Mouse (Mus musculus) urinary bladder, adult 18-20 months (tissue): ENCODE measurements around the gene Gga1.

ENCODE experiments used
- DNase-seq, 2 experiments: peaks; one replicate each; pipeline ENCODE4 v3.0.0; 2022; ENCODE audit warnings: low spot score in 2 of 2, mixed read lengths in 2 of 2

Gene Gga1

GRCm38 (mm10) chr15:78913632-78914090, 36.7 kb downstream of the Gga1 start, which contains the start of gene Pdxp:
Gene Pdxp (plus strand): TSS chr15:78913919.
- DNase-seq = peak; percentile 73 to 87

- DNase-seq = no peak
Measured at GRCm38 (mm10) chr15:78914091-78914822, 37.3 kb downstream of the Gga1 start.

GRCm38 (mm10) chr15:78914823-78915659, 38.1 kb downstream of the Gga1 start:
- DNase-seq = no peak

DNA sequence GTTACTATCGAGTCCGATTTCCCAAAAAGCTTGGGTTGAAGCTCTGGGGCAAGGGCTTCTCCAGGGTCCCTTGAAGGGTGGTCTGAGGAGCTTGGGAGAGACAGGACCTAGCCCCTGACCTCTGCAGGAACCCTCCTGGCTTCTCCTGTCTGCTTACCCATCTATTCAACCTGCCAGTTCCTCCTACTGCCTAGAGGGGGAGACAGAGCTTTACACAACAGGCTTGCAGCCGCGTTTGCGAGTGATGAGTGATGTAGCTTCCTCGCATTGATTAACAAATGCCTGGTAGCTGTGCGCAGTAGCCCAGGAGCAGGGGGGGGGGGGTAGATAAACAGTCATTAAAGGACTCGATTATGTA, 38.6 kb downstream of the Gga1 start:
- no peak for DNase-seq

DNA sequence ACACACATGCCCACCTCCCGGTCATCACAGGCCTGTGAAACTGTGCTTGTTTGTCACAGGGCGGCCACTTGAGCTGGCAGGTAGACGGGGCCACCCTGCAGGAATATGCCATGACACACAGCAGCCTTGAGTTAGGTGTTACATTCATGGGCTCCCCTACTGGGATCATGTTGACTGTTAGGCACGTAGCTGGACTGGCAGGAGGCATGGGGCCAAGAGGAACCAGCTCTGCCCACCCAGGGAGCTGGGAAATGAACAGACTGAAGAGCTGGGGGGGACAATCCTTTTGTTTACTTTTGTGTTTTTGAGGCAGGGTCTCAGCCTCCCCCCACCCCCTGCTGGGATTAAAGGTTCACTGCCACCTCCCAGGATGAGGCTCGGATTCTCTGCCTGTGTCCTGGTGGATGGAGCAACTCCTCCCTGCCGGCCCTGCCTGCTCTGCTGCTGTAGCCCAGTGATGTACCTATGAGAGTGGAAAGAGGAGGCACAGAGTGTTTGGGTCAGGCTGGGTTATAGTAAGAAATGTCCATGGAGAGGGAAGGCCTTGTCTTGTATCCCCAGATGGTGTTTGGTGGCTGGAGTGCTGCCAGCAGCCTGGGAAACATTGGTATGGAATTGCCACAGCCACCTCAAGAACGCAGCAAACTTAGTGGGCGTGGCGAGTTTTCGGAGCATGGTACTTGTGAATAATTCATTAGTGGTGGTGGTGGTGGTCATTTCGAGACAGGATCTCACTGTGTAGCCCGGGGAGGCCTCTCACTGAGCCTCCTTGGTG, 39.2 kb downstream of the Gga1 start:
- DNase-seq = no peak

DNA sequence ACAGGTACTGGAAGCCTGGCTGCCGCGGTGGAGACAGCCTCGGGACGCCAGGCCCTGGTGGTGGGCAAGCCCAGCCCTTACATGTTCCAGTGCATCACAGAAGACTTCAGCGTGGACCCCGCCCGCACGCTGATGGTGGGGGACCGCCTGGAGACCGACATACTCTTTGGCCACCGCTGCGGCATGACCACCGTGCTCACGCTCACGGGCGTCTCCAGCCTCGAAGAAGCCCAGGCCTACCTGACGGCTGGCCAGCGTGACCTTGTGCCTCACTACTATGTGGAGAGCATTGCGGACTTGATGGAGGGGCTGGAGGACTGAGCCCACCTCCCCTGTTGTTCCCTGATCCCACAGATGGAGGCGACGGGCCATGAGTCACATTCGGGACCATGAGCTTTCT, 41.1 kb downstream of the Gga1 start:
- no peak for DNase-seq

- DNase-seq = no peak
Measured at GRCm38 (mm10) chr15:78919914-78920313, 42.9 kb downstream of the Gga1 start.

DNA sequence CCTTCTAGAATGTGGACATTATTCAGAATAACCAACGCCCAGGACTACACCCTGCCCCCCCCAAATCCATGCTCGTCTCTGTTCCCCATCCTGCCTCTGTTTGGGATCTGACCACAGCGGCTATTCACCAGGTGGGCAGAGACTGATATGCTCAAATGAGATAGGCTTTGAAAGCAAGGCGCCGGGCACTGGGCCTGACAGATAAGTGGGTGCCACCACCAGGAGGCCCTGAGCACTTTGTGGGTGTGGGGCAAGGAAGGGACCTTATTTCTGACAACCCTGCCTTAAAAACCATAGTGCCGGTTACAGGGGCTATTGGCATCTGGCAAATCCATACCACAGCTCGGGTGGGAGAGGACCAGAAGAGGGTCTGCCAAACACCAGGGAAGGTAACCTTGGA, 45.7 kb downstream of the Gga1 start:
- DNase-seq = no peak

- no peak for DNase-seq
Measured at GRCm38 (mm10) chr15:78923585-78923984, 46.6 kb downstream of the Gga1 start.

DNA sequence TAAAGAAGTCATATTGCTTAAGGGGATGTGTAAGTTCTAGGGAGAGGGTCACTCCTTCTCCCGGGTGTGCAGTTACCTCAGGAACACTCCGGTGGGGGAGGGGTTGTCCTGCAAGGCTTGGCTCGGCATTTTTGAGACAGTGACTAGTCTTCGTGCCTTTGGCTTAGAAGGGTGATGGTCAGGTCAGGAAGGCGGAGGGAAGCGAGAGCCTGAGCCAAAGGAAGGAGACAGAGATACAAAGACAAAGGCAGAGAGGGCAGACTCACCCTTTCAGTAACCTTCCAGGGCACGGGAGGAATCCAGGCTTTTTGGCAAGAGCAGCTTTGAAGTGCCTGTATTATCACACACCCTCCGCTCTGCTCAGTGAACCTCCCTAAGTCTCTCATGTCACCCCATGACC, 48.1 kb downstream of the Gga1 start:
- no peak for DNase-seq

- peak; percentile 63 to 83 for DNase-seq
Measured at GRCm38 (mm10) chr15:78926021-78926919, 49.3 kb downstream of the Gga1 start, which contains the start of gene Lgals1. Gene Lgals1 (plus strand): TSS chr15:78926725.

DNA sequence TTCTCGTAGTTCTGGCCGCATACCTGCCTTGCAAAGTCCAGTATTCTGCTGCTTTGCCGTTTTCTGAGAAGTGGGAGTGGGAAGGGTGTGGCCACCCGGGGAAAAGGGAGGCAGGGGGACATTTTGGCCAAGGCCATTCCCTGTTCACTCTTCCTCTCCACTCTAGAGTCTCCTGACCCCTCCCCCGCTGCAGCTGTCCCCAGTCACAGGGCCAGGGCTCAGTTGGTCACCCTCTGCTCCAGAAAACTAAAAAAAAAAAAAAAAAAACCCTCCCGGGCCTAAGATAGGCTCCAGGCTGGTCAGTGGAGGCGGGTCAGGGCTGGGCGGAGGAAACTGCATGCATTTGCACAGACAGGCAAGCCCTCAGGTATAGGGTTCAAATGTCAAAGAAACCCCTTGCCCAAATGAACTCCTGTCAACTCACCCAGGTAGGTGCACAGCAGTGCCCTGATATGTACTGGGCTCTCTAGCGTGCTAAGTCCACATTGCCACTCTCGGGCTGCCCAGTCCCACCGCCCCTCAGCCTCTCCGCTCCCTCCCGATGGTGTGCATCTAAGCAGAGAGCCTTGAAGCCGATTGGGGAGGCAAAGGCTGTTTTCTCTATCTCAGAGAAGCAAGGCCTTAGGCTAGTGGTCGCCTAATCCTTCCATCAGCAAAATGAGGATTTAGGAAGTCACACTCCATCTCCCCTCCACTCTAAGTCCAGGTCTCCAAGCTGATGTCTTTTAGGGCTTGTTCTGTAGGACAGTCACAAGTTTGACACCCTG, 50.2 kb downstream of the Gga1 start:
- no peak for DNase-seq

DNA sequence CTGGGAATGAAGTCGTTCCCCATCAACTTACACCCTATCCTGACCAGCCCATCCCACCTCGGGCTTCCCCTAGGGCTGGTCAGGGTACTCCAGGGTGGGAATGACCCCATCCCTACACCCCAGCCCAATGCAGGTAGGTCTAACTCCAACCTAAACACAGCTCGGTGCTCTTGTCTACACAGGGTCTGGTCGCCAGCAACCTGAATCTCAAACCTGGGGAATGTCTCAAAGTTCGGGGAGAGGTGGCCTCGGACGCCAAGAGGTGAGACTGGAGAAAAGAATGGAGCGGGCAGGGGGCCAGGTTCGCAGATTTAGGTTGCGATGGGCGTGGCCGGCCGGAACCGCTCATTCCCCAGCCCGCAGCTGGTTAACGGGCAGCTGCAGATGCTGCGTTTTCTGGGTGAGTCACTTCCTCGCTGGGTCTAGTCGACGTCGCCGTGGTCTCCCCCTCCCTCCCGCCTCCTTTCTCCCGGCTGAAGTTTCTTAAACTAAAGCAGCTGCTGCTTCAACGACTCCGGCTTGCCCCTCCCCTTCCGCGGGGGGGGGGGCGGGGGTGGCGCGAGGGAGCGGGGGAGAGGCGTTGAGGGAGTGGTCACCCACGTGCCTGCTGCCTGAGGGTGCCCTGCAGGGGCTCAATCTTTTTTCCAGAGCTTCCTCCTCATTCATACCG, 50.9 kb downstream of the Gga1 start:
- DNase-seq = peak in 1 of 2 experiments; percentile 68

- DNase-seq = no peak
Measured at GRCm38 (mm10) chr15:78928539-78928938, 51.5 kb downstream of the Gga1 start.

GRCm38 (mm10) chr15:78930192-78930706, 53.3 kb downstream of the Gga1 start:
- DNase-seq = no peak

GRCm38 (mm10) chr15:78930801-78931426, 53.9 kb downstream of the Gga1 start:
- DNase-seq = no peak

GRCm38 (mm10) chr15:78931577-78931976, 54.6 kb downstream of the Gga1 start:
- DNase-seq = no peak

DNA sequence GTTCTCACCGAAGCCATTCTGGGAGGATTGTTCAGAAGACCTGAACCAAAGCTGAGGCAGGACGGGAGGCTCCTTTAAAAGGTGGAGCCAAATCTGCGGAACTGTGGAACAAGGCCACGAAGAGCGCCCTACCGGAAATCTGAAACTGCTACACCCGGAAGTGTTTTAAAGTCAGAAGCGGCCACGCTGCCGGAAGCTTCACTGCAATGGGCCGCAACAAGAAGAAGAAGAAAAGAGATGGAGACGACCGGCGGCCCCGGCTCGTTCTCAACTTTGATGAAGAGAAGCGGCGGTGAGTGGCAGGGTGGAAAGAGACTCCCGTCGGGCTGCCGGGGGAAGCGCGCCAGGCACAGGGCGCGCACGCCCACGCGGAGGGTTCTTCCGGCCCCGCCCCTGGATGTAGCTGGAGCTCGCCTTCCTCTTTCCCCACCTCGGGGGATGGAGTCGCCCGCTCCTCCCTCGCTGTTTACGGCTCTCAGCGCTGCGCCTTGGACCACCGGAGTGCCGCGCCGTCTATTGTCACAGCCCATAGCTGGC, 57.9 kb downstream of the Gga1 start, which contains the start of gene Nol12:
Nol12 (plus strand) TSS at position 150 of the 537 bp plus-strand sequence.
- DNase-seq = peak; percentile 67 to 70

GRCm38 (mm10) chr15:78936403-78936802, 59.4 kb downstream of the Gga1 start:
- no peak for DNase-seq
